Mouse (Mus musculus) liver, embryonic 14.5 days (tissue): ENCODE measurements around the gene 1600002K03Rik. TPM values are rescaled to one million over a fixed set of nuclear protein-coding genes. Genes with fewer than 3 reads are reported as not detected.
A peak's percentile ranks its signal among the peaks of the same experiment; 100 is the strongest.

ENCODE experiments used
- ATAC-seq: fragments of 200-750 bp; cut with Nextera tagmentation; 2 replicates; pipeline ENCODE4 v1.8.0; 2017; ENCODE audit warnings: moderate number of reproducible peaks, mild to moderate bottlenecking, moderate library complexity; ENCODE audit not compliant: insufficient read depth
- DNase-seq, 3 experiments: peaks; one replicate each; pipeline ENCODE4 v3.0.0-alpha.2; 2012 to 2013; ENCODE audit warnings: low read depth in 3 of 3, low spot score in 3 of 3
- H3K27ac ChIP-seq: fragments of 300-500 bp; sonication (generic); 2 replicates; pipeline ENCODE4 v1.5.1; 2014; ENCODE audit warnings: moderate library complexity, mild to moderate bottlenecking, control low read depth, inconsistent platforms
- H3K27me3 ChIP-seq: fragments of 300-500 bp; sonication (generic); 2 replicates; pipeline ENCODE4 v1.6.1; 2014; ENCODE audit warnings: mild to moderate bottlenecking, low read length, moderate library complexity; ENCODE audit not compliant: control insufficient read depth, insufficient read depth
- H3K36me3 ChIP-seq: fragments of 300-500 bp; sonication (generic); replicated peaks from 2 replicates; pipeline ENCODE4 v1.6.1; 2014; ENCODE audit warnings: low read depth; ENCODE audit not compliant: control insufficient read depth, insufficient read depth
- H3K4me1 ChIP-seq, 2 experiments: fragments of 200-500 bp in 1 of 2; fragments of 300-500 bp in 1 of 2; sonication (generic) in 1 of 2; replicated peaks; 2 replicates each; pipeline ENCODE4 v1.6.1; 2012 to 2014; ENCODE audit warnings: antibody characterized with exemption in 1 of 2, inconsistent platforms in 1 of 2, low read length in 1 of 2; ENCODE audit not compliant: control insufficient read depth in 2 of 2, insufficient read depth in 2 of 2
- H3K4me2 ChIP-seq: fragments of 300-500 bp; sonication (generic); 2 replicates; pipeline ENCODE4 v1.6.1; 2014; ENCODE audit warnings: low read depth, mild to moderate bottlenecking, control low read depth, moderate library complexity
- H3K4me3 ChIP-seq, 2 experiments: fragments of 200-500 bp in 1 of 2; fragments of 300-500 bp in 1 of 2; sonication (generic) in 1 of 2; 2 replicates each; pipeline ENCODE4 v1.5.1; 2012 to 2014; ENCODE audit warnings: low read depth in 2 of 2, low read length in 2 of 2, mild to moderate bottlenecking in 2 of 2, control low read depth in 1 of 2, inconsistent platforms in 1 of 2, moderate library complexity in 1 of 2; ENCODE audit not compliant: insufficient read depth in 1 of 2
- H3K9ac ChIP-seq: fragments of 300-500 bp; sonication (generic); replicated peaks from 2 replicates; pipeline ENCODE4 v1.6.1; 2014; ENCODE audit warnings: mild to moderate bottlenecking, control low read depth, moderate library complexity
- H3K9me3 ChIP-seq: fragments of 300-500 bp; sonication (generic); 2 replicates; pipeline ENCODE4 v1.6.1; 2016; ENCODE audit warnings: low read length, mixed read lengths; ENCODE audit not compliant: control insufficient read depth
- CTCF ChIP-seq: IDR thresholded peaks from 2 replicates; pipeline ENCODE4 v1.5.1; 2016; ENCODE audit warnings: antibody characterized with exemption, low read depth, control low read depth
- EP300 ChIP-seq: IDR thresholded peaks from 2 replicates; pipeline ENCODE4 v1.6.1; 2016; ENCODE audit warnings: antibody characterized with exemption, low read depth
- WGBS: fragments of 180-500 bp; shearing (Covaris S2); extraction: QIAGEN DNeasy Blood & Tissue Kit; methylation state at CpG from one replicate; pipeline ENCODE4 v1.1.7; 2014; ENCODE audit not compliant: insufficient replicate concordance; 5-methylcytosine and 5-hydroxymethylcytosine counted together
- polyA plus RNA-seq, 2 experiments: library from polyadenylated mRNA; depleted of rRNA in 1 of 2; stranded (reverse) in 1 of 2; unstranded in 1 of 2; fragments of >200 nt; fragmentation: Nextera tagmentation in 1 of 2; extraction: Ambion mirVana in 1 of 2; gene quantifications; 2 replicates each; pipeline versions ENCODE4 v1.2.1 to v1.2.3; 2012 to 2014

1600002K03Rik gene
- polyA plus RNA-seq, 2 experiments, result 6.9 to 13.2 TPM

- ATAC-seq (peak; percentile 74), DNase-seq (peak; percentile 89 to 92 (median 92))
- no peaks in the 10 kb centered on the region for H3K9me3 ChIP-seq
- H3K27ac ChIP-seq, result peak overlapping the region; percentile 83
- H3K36me3 ChIP-seq, result peaks cover 16% of the 10 kb centered on the region
- peak overlapping the region; percentile 62 to 71 for H3K4me3 ChIP-seq
- H3K4me2 ChIP-seq, result peak overlapping the region; percentile 94
- peaks cover 11 to 31% of the 10 kb centered on the region in 2 experiments for H3K4me1 ChIP-seq
- peaks cover 32% of the 10 kb centered on the region for H3K27me3 ChIP-seq
- WGBS, result under 1% methylated on average over 29 of the region's 29 CpGs
- H3K9ac ChIP-seq, result peak overlapping the region; percentile 60
- TF ChIP-seq EP300 (no peak; the same call in 1 of the 2 replicates), CTCF (peak; percentile 89)
Observed at GRCm38 (mm10) chr10:80141243-80141642, 31.5 kb upstream of the 1600002K03Rik start.

GRCm38 (mm10) chr10:80141786-80142529 lies 30.8 kb upstream of the 1600002K03Rik start:
- H3K27me3 ChIP-seq, result peaks cover 25% of the 10 kb centered on the region
- peak overlapping the region; percentile 86 for H3K27ac ChIP-seq
- peaks cover 16% of the 10 kb centered on the region for H3K36me3 ChIP-seq
- peak overlapping the region; percentile 94 for H3K4me2 ChIP-seq
- WGBS, result under 1% methylated on average over 43 of the region's 43 CpGs
- no peaks in the 10 kb centered on the region for H3K9me3 ChIP-seq
- peak overlapping the region; percentile 84 for H3K9ac ChIP-seq
- ATAC-seq, result peak; percentile 84
- DNase-seq, result peak; percentile 99
- no peak for TF ChIP-seq EP300
- TF ChIP-seq CTCF, result no peak
- H3K4me3 ChIP-seq, result peak overlapping the region; percentile 70 to 71
- peaks cover 18 to 36% of the 10 kb centered on the region in 2 experiments for H3K4me1 ChIP-seq

- WGBS, result 0% methylated on average over 15 of the region's 15 CpGs
- no peak for TF ChIP-seq CTCF
- TF ChIP-seq EP300, result no peak
- H3K27ac ChIP-seq, result peak overlapping the region; percentile 86
- H3K9me3 ChIP-seq, result no peaks in the 10 kb centered on the region
- H3K4me1 ChIP-seq, result peaks cover 24 to 38% of the 10 kb centered on the region in 2 experiments
- peaks cover 16% of the 10 kb centered on the region for H3K36me3 ChIP-seq
- peak overlapping the region; percentile 84 for H3K9ac ChIP-seq
- peak; percentile 45 for ATAC-seq
- H3K27me3 ChIP-seq, result peaks cover 19% of the 10 kb centered on the region
- no peak for DNase-seq
- H3K4me3 ChIP-seq, result peak overlapping the region; percentile 70 to 71
- H3K4me2 ChIP-seq, result peak overlapping the region; percentile 94
Observed at GRCm38 (mm10) chr10:80142530-80142925, 30.2 kb upstream of the 1600002K03Rik start.

GRCm38 (mm10) chr10:80143664-80144063 lies 29.1 kb upstream of the 1600002K03Rik start:
- Histone ChIP-seq H3K9me3 (no peaks in the 10 kb centered on the region), H3K4me2 (no peak overlapping the region), H3K4me3 (no peak overlapping the region), H3K36me3 (peaks cover 16% of the 10 kb centered on the region), H3K27ac (no peak overlapping the region), H3K27me3 (peaks cover 8% of the 10 kb centered on the region), H3K4me1 (peaks cover 28 to 39% of the 10 kb centered on the region in 2 experiments), H3K9ac (no peak overlapping the region)
- DNase-seq (no peak), ATAC-seq (no peak)
- 88% methylated on average over 7 of the region's 7 CpGs for WGBS
- TF ChIP-seq CTCF (no peak), EP300 (no peak)

GRCm38 (mm10) chr10:80144159-80144558 lies 28.6 kb upstream of the 1600002K03Rik start:
- TF ChIP-seq EP300, result no peak
- no peak overlapping the region for H3K27ac ChIP-seq
- no peaks in the 10 kb centered on the region for H3K9me3 ChIP-seq
- no peak overlapping the region for H3K4me2 ChIP-seq
- H3K27me3 ChIP-seq, result peaks cover 3% of the 10 kb centered on the region
- peaks cover 16% of the 10 kb centered on the region for H3K36me3 ChIP-seq
- ATAC-seq (no peak), DNase-seq (no peak)
- peaks cover 28 to 39% of the 10 kb centered on the region in 2 experiments for H3K4me1 ChIP-seq
- H3K9ac ChIP-seq, result no peak overlapping the region
- no peak overlapping the region for H3K4me3 ChIP-seq
- WGBS, result 80% methylated on average over 12 of the region's 12 CpGs
